Mouse (Mus musculus): ENCODE measurements at regions not wholly inside any gene's neighbourhood (a gene's known extent, or its start where the extent isn't known, plus 50 kb on each side); places are given as distances from the start of the nearest gene placed in this dataset.

GRCm38 (mm10) chr5:148740366-148741266 lies 188.0 kb upstream of the Ubl3 start:
- peak; percentile 37 to 66 for DNase-seq

DNA sequence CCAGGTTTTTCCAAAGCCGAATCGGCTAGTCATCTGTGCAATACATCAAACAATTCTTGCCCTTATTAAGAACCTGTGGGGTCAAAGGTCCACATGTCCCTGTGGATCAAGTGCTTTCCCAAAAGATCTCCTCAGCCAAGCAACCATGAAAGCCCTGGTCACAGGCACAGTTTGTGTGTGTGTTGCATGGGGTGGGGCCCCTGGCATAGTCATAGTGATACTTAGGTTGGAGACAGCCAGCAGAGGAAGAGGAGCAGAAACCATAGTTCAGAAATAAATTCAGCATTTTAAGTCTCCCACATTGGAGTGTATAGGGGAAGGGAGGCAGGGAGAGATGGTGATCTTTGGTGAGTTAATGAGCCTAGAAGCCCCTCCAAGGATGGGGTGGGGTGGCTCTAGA lies 187.1 kb upstream of the Ubl3 start:
- DNase-seq = no peak

GRCm38 (mm10) chr5:148739141-148739540 lies 186.6 kb upstream of the Ubl3 start:
- DNase-seq = no peak

- no peak for DNase-seq
Measured at GRCm38 (mm10) chr5:148729541-148729940, 177.0 kb upstream of the Ubl3 start.

- no peak for DNase-seq
Measured at GRCm38 (mm10) chr5:148728492-148728891, 175.9 kb upstream of the Ubl3 start.

DNA sequence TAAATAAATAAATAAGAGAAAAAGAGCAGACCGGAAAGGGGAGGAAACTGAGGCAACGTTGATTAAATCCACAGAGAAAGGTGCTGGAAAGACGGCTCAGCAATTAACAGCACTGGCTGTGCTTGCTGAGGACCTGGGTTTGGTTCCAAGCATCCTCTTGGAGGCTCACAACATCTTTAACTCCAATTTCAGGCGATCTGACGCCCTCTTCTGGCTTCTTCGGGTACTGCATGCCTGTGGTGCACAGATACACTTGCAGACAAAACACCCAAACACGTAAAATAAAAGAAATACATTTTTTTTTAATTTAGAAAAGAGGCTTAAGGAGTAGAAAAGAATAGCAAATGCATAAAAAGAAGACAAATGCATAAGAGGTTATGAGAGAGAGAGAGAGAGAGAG lies 173.9 kb upstream of the Ubl3 start:
- no peak for DNase-seq

GRCm38 (mm10) chr5:148724470-148724869 lies 171.9 kb upstream of the Ubl3 start:
- no peak for DNase-seq

DNA sequence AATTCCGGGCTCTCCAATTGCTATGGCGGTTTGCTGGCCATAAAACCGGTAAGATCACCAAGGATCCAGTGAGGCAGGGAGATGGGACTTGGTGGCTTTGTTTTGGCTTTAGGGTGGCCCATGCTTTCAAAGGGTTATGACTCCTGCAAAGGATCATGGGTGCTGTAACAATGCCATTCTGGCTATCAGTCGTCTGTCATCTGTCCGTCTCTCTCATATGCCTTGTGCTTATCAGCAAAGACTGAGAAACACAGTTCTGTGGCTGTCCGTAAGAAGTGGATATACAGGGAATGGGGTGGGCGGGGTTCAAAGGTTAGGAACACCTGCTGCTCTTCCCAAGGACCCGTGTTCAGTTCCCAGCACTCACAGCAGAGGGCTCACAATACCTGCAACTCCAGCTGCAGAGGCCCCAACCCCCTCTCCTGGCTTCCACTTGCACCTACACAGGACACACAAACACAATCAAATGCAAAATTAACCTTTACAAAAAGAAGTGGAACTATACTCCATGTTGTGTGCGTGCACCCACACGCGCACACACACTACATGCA lies 171.2 kb upstream of the Ubl3 start:
- DNase-seq = no peak

- no peak for DNase-seq
Measured at GRCm38 (mm10) chr5:148720604-148721003, 168.0 kb upstream of the Ubl3 start.

DNA sequence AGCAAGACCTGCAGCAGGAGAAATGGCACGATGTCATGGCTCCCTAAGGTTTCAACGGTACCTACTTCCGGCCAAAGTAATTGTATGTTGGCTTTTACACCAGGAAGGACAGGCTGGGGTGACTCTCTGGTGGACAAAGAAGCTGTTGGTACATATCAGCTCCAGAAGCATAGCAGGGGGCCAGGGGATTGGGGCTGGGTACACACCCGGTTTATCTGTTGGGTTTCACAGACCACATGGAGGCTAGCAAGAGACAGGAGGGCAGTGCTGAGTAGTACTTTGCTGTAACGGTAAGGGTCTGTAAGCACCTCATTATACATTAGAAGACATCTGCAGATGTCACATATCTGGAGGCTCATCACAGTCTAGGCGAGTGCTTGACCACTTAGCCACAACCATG lies 164.0 kb upstream of the Ubl3 start:
- DNase-seq = no peak

GRCm38 (mm10) chr5:148715218-148715991 lies 162.8 kb upstream of the Ubl3 start:
- no peak for DNase-seq

- no peak for DNase-seq
Measured at GRCm38 (mm10) chr5:148714807-148715206, 162.2 kb upstream of the Ubl3 start.

GRCm38 (mm10) chr5:148713796-148714195 lies 161.2 kb upstream of the Ubl3 start:
- DNase-seq = no peak

DNA sequence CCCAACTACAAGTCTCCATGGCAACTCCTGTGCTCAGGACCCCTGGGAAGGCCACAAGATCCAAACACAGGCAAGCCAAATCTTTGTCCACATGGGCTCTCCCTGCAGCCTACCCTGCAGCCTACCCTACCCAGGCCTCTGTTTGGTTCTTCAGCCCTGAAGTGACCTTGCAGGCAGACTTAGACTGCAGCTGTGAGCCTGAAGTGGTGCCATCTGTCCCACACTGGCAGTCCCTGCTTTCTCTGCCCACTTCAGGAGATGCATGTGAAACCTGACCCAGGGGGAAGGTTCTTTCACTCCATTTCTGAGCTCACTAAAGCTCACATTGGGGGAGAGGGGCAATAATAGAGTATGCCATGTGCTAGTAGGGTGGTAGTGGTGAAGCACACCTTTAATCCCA lies 160.4 kb upstream of the Ubl3 start:
- DNase-seq = no peak

DNA sequence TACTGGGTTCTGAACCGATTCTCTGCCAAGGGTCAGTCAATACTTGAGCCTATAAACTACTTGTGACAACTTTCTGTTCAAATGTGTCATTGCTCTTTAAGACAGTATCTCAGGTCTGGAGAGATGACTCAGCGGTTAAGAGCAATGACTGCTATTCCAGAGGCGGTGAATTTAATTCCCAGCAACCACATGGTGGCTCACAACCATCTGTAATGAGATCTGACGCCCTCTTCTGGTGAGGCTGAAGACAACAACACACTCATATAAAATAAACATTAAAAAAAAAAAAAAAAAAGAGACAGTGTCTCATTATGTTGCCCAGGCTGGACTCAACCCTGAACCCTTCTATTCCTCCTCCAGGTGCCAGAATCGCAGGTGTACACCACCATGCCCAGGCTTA lies 159.0 kb upstream of the Ubl3 start:
- no peak for DNase-seq

DNA sequence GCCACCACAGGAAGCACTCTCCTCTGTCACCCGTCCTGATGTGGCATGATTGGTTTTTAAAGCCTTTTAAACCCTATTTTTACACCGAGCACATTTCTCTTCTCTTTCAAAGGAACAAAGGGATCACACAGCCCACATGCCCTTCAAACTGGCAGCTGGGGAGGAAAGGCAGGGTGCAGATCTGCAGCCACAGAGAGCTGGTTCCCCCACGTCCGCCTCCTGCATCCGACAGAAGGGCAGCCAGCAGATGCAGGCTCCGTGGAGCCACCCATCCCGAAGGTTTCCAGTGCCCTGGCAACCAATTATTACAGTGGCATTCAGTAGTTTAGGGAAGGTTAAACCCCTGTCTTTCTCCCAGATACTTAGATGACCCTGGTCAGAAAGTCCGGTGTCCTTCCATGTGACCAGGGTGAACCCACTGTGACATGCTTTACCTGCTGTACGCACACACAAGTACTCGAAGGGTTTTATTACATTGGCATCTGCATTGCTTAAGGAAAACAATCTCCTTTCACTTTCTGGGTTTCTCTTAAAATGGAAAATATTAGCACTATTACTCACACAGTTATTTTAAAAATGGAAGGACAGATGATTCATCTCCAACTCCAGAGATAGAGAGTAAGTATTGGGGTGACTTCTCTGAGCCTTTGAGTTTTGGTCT lies 156.7 kb upstream of the Ubl3 start:
- no peak for DNase-seq

DNA sequence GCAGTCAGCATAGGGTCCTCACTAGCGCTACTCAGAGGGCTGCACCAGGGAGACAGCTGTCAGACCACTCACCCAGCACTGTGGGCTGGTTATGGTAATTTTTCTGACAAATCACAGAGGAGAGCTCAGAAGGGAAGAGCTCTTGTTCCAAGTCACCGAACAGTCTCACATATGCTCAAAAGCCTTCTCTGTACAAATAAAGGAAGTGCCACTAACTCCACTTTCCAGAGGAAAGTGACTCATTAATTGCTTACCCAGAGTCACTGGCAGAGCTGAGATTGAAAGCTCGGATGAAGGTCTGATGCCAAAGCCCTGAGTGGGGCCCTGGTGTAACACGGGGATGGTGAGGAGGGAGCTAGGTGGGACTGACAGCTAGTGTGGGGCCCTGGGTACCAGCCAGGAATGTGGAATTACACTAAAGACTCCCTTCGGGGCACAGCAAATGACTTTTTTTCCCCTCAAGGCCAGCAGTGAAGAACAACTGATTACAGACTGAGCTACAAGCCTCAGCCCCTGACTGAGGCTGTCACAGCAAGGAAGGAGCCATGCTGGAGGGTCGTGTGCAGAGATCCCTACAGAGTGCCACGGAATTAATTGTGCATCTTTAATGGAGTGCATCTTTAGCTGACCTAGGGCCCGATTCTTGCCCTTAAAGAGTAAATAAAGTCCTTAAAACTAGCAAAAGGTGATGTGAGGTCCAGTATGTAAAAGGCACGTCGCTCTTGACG lies 155.6 kb upstream of the Ubl3 start:
- DNase-seq = no peak

DNA sequence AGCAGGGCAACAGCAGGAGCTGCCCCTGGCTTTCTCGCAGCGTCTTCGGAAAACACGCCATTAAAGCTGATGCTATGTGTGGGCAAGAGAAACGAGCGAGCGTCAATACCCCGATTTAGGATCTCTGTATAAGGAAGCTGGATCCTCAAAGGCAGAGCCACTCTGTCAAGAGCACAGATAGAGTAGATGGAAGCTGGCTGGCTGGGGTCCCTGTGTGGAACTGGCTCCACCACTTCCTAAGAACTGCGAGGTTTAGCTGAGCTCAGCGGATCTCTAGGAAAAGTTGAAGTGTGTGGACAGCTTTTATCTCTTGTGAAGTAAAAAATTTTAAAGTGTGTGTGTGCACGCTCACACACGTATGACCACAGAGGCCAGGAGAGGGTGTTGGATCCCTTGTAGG lies 154.7 kb upstream of the Ubl3 start:
- no peak for DNase-seq

DNA sequence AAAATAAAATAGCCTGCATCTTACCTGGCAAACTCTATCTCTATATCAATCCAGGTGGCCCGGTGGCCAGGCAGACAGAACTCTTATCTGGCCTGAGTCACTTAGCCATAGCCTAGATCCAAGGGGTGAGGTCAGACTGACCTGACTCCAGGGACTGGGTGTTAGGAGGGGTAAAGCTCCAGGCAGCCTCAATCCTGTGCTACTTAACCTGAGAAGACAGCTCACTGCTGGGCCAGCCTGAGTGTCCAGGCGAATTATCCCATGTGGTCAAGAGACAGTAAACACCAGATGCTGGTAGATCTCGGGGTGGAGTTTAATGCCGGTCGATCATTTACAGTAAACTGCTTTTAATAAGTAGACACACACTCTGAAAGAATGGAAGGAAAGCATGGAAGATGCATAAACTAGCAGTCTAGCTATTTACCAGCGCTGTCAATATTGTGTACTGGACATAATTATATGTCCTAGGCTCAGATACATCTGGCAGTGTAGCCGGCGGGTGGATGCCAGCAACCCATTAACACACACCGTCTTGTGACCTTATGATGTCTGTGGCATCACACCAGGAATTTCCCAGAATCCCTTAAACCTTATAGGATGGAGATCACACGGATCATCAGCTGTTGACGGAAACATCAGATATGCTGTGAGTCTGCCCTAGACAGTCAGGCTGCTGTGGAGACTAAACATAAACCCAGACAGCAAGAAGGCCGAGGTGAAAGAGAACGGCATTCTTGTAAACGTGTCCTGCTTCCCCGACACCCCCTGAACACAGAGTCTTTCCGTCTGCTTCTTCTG lies 153.9 kb upstream of the Ubl3 start:
- DNase-seq = no peak

GRCm38 (mm10) chr5:148704769-148705168 lies 152.2 kb upstream of the Ubl3 start:
- DNase-seq = no peak

DNA sequence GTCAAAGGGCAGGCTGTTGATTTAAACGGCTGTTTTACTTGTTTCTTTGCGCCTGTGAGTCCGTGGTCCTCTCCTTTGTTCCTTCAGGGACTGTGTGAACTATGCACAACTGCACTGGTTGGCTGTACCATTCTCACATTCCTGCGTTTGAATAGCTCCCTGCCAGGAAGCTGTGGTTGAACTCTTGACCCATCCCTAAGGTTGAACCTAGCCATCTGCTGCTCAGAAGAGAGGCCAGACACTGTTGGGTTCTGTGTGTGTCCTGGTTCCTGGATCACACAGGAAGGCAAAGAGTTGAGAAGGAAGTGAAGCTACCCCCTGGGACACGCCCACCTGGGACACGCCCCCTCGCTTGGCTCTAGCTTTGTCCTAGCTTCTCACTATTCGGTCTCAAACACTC lies 149.3 kb upstream of the Ubl3 start:
- DNase-seq = no peak

DNA sequence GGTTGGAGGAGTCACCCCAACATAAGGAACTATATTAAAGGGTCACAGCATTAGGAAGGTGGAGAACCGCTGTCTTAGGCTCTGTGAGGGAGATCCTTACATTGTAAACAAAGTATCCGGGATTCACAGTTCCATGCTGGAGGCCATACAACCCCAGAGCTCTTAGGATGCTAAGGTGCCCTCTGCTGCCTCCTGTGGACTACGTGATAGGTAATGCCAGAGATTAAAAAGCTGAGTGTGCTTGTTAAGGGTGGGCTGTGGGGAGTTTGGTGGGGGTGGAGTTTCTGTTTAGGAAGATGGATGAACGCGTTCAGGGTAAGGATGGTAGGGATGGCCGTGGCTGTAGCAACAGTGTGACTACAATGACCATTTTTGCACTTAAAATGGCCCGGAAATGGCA lies 148.4 kb upstream of the Ubl3 start:
- DNase-seq = no peak

Data from kidney, adult 8-10 months (tissue).